Mouse (Mus musculus): ENCODE data around the gene Klhdc9.
A peak's percentile ranks its signal among the peaks of the same experiment; 100 is the strongest.
"Not testable (repeated sequence)": the region's sequence is repeated elsewhere in the genome, so short reads cannot be mapped to it uniquely, and the experiment has no call there.

The Klhdc9 gene

DNA sequence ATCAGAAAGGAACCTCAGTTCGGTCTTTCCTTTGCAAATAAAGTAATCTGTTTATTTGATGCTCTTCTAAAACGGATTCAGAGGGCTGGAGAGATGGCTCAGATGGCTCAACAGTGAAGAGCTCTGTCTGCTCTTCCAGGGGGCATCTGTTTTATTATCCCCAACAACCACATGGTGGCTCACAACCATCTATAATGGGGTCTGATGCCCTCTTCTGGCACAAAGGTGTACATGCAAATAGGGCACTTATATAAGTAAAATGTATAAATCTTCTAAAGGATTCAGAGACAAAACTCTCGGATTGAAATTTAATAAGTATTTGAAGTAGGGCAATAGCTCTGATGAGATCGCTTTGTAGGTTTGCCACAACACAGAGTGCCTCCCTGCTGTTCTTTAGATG is 2.2 kb downstream of the Klhdc9 start:
- DNase-seq (ENCODE audit: inconsistent age in 2 of 2, low spot score in 1 of 2) = peak in 1 of 2 experiments; percentile 67

DNA sequence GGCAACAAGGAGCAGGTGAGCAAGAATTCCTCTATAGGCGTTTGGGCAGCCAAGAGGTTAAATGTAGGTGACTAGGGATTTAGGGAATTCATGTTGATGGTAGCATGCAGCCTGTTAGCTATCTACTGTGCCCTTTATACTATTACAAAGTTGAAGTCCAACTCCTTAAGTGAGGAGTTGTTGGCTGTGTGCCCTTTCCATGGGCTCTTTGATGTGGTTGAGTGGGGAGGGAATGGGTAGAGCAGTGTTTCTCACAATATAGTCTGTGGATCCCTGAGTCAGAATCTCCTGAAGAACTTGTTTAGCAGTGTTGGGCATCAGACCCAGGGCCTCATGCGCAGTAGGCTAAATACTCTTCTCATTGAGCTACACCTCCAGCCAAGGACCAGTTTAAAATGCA is 3.8 kb downstream of the Klhdc9 start:
- peak; percentile 61 to 64 for DNase-seq (ENCODE audit: inconsistent age in 2 of 2, low spot score in 1 of 2)

- DNase-seq (ENCODE audit: inconsistent age in 2 of 2, low spot score in 1 of 2) = peak in 1 of 2 experiments; percentile 39
These were observed 4.7 kb downstream of the Klhdc9 start for GRCm38 (mm10) chr1:171355812-171356340.

DNA sequence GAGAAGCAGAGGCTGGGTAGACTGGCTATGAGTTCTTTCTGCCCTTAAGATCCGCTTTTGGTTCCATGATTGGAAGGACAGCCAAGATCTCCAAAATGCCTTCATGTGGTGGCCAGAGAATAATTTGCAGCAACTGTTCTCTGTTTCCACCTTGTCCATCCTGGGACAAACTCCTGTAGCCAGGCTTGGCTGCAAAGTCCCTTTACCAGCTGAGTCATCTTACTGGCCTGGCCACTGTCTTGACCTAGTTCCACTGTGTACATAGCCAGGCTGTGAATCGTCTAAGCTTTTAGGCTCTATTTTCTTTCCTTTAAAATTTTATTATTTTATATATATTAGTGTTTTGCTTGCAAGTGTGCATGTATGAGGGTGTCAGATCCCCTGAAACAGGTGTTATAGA is 11.4 kb downstream of the Klhdc9 start:
- DNase-seq (ENCODE audit: inconsistent age in 2 of 2, low spot score in 1 of 2) = peak; percentile 42 to 71

DNA sequence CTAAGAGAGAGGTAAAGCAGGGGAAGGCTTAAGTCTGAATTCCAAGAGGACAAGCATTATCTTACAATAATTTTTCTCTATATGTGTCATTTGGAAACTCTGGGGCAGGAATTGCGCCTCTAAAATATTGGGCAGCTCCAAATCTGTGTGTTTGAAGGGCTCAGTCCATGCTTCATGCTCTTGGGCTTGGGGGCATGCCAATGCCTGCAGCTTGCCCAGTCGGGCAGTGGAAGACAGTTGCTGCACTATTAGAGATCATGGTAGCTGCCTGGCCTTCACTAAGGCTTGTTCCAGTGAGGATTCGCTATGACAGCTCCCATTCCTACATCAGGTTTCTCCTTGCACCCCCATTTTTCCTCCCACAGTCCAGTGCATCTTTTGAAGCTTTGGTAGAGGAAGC is 11.9 kb downstream of the Klhdc9 start:
- DNase-seq (ENCODE audit: inconsistent age in 2 of 2, low spot score in 1 of 2) = peak in 1 of 2 experiments; percentile 46

- DNase-seq (ENCODE audit: inconsistent age in 2 of 2, low spot score in 1 of 2) = peak in 1 of 2 experiments; percentile 71
These were observed 14.5 kb downstream of the Klhdc9 start for GRCm38 (mm10) chr1:171346095-171346450.

- peak; percentile 93 to 97 for DNase-seq (ENCODE audit: inconsistent age in 2 of 2, low spot score in 1 of 2)
These were observed 15.1 kb downstream of the Klhdc9 start, which contains the start of the genes Nit1 and Pfdn2 for GRCm38 (mm10) chr1:171345225-171346094. Gene Nit1 (minus strand): TSS chr1:171345646. Gene Pfdn2 (plus strand): TSS chr1:171345670.

DNA sequence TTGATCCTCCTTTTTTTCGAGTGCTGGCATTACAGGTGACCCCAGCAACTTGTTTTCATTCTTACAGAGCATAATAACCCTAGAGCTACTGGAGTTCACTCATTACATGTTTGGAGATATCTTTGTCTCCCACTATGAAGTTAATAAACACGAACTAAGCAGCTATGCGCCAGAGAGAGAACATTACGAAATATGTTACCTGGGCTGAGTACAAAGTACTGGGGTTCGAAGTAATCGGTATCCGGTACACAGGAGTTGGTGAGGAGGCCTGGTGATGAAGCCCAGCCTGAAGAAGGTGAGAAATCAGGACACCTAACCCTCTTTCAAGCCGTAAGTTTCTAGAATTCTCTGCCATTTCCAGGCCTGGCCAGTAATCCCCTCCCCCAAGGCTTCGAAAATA is 15.9 kb downstream of the Klhdc9 start:
- no peak for DNase-seq (ENCODE audit: inconsistent age in 2 of 2, low spot score in 1 of 2)

DNA sequence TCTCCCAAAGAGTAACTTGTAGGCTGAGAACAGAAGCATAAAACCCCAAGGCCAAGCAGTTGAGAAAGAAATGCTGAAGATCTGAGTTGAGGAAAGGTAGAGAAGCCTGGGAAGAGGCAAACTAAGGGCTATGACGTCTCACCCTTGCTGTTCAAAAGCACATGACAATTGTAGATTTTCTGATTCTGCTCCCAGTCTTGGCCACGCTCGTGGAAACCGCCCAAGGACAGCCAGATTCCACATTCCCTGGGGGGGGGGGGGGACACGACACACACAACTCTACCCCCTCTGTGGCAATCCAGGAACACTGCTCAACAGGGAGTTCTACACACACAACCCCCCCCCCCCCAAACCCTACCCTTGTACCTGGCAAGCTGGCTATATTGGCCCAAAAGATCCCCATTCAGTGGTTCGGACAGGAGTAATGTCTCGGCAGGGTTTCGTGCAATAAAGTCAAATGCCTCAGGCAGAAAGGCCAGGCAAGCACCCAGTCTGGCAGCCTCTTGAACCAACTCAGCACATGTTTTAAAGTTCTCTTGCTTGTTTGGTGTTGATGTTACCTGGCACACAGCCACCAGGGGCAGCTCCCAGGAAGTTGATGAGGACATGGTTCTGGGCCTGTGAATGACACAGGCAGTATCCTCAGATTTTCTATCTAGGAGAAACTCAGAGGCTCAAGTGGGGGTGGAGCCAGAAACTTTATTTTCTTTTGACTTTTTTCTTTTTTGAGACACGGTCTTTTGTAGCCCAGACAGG is 16.5 kb downstream of the Klhdc9 start:
- DNase-seq (ENCODE audit: inconsistent age in 2 of 2, low spot score in 1 of 2) = peak; percentile 69 to 83

DNA sequence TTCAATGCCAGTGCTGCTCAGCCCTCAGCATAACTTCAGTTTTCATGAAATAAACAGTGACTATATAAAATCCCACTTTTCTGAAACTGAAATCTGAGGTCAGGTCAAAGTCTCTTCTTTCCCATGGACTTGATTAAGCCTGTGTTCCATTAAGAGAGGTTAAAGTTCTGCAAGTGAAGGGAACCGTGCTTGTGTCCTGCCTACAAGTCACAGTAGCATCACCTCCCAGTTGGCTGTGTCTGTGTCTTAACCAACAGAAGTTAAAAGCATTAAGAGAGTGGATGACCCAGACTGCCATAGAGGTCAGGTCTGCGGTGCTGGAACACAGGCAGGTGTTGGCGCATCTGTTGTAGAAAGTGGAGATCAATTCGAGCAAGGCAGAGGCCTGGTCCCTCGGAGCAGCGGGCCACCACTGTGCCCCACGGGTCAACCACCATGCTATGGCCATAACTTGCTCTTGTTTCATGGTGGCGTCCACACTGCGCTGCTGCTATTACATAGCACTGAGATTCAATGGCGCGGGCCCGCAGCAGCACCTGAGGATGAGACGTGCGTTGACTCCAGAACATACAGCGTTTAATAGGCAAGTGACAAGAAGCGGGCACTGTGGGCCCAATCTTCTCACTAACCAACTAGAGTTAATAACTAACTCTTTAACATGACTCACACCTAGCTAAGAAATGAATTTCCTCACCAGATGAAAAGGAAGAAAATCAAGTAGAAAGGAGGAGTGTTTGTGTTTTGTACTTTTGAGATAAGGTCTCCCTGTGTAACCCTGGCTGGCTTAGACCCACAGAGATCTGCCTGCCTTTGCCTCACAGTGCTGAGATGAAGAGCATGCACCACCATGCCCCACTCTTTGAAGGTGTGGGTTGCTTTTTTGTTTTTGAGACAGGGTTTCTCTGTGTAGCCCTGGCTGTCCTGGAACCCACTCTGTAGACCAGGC is 18.1 kb downstream of the Klhdc9 start:
- peak in 1 of 2 experiments; percentile 36 for DNase-seq (ENCODE audit: inconsistent age in 2 of 2, low spot score in 1 of 2)

GRCm38 (mm10) chr1:171330216-171330560 is 30.4 kb downstream of the Klhdc9 start:
- no peak for DNase-seq (ENCODE audit: inconsistent age in 2 of 2, low spot score in 1 of 2)

DNA sequence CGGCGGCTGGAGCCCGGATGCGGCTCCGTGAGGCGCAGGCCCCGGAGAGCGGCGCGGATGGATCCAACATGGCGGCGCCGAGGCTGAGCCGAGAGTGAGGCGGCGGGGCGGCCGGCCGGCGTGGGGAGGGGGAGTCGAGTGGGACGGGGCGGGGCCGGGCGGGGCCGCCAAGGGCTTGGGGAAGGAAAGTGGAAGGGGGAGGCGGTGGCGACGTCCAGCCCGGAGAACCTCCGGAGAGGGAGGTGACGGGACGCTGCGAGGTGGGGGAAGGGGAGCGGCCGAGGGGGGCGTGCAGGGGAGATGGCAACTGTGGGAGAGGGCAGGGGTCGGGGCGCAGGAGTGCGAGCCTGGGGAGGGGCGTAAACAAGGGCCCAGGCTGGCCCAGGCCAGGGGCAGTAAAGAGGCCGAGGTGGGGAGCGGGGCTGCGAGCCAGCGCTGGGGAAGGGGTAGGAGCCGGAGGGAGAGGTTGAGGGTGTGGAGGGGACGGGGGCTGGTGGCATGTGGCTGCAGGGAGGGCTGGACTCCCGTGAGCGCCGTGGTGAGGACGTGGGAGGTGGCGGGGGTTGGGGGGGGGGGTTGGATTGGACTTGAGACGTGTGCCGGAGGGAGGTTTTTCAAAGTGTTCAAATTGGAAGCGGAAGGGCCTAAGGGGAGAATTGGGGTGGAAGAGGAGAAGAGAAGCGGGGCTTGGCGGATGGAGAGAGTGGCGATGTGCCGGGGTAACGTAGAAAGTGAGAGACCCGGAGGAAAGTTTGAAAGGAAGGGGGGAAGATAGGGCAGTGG is 31.0 kb downstream of the Klhdc9 start:
- peak in 1 of 2 experiments; percentile 82 for DNase-seq (ENCODE audit: inconsistent age in 2 of 2, low spot score in 1 of 2)

DNA sequence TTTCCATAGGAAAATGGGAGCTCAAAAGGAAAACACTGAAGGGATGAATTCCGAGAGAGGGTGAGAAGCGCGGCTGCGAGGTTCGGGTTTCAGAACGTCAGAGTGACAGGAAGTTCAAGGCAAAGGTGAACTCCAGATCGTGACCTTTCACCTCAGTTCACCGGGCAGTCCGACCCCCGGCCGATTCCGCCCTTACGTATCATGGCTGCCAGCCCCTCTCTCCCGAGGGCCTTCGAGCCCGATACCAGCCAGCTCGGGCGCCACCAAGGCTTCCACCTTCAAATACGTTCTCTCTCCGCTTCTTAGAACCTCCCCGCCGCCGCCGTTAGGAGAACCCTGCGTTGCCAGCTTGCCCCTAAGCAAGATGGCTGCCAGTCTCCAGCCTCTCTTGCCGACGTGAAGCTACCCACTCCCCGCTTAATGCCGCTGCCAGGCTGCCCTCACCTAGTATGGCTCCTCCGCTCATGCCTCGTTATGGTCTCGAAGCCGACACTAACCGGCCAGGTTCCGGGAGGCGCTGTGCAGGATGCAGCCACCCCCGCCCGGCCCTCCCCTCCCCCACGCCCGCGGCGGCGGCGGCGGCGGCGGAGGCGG is 31.7 kb downstream of the Klhdc9 start, which contains the start of gene Dedd:
TSS of gene Dedd (plus strand) at position 307 of the 594 bp plus-strand sequence.
- peak; percentile 95 to 98 for DNase-seq (ENCODE audit: inconsistent age in 2 of 2, low spot score in 1 of 2)

DNA sequence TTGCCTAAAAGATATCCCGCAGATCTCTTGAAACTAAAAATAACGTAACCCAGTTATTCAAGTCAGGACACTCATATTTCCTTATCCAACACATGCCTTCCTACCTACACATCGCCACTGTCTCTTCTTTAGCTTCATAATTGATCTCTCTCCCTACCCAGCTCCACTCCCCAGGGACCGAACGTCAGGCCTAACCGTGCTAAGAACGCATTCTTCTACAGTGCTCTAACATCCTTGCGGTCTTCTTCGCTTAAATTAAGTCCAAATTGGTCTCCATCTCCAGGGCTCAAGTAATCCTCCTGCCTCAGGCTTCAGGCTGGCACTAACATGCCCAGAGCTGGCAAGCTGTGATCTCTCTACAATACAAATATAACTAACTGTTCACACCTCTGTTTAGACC is 32.4 kb downstream of the Klhdc9 start:
- no peak for DNase-seq (ENCODE audit: inconsistent age in 2 of 2, low spot score in 1 of 2)

DNA sequence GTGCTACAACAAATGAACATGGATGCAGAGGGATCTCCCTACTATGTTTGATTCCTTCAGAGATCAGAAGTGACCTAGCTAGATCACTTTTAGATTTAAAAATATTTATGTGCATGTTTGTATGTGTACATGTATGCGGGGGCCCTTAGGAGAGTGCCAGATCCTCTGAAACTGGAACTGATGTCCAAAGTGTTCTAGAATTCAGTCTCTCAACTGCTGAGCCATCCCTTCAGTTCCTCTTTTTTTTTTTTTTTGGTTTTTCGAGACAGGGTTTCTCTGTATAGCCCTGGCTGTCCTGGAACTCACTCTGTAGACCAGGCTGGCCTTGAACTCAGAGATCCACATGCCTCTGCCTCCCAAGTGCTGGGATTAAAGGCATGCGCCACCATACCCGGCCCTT is 34.0 kb downstream of the Klhdc9 start:
- DNase-seq (ENCODE audit: inconsistent age in 2 of 2, low spot score in 1 of 2) = not testable (repeated sequence)

DNA sequence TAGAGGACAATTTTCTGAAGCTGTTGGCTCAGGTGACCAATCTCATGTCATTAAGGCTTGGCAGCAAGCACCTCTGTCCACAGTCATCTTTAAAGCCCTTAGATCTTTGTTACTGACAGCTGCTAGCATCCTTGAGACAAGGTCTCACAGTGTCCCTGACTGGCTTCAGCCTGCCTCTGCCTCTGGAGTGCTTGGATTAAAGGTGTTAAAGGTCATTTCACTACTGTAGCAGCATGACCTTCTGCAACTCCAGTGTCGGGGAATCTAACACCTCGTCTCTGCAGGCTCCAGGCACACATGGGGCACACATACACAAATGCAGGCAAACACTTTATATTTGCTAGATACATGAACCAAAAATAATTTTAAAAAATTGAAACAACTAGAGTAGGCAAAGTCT is 35.0 kb downstream of the Klhdc9 start:
- DNase-seq (ENCODE audit: inconsistent age in 2 of 2, low spot score in 1 of 2) = peak in 1 of 2 experiments; percentile 69

DNA sequence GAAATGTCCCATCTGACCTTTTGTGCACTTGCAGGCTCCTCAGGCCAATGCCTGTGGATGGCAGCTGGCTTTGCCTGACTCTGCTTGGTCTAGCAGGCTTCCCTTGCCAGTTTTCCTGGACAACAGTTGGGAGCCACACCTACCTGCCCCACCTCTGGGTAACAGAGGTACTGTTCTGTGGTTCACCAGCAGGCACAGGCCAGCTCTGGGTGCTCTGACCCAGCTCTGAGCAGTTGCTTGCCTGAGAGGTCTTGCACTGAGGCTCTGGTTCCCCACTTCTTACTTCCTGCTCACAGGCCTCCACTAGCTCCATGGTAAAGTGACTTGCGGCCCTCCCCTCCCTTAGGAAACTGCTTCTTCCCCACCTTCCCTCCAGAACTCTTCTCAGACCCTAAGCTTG is 38.6 kb downstream of the Klhdc9 start:
- DNase-seq (ENCODE audit: inconsistent age in 2 of 2, low spot score in 1 of 2) = no peak

GRCm38 (mm10) chr1:171321415-171321814 is 39.2 kb downstream of the Klhdc9 start:
- DNase-seq (ENCODE audit: inconsistent age in 2 of 2, low spot score in 1 of 2) = peak in 1 of 2 experiments; percentile 66

DNA sequence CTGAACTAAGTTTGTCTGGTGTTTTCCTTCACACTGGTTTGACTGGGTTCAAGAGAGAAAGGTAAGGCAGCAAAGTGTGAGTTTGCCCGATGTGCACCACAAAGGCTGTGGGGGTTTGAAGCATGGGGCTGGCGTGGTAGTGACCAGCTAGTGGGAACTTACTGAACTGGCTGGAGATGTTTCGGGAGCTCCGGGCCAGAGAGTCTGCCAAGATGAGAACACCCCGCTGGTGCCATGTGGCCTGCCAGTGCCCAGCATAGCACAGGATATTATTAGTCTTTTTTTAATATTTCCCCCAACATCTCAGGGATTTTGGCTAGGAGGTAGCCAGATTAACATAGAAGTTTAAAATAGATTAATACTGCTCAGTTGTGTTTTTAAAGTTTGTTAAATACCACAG is 40.4 kb downstream of the Klhdc9 start:
- no peak for DNase-seq (ENCODE audit: inconsistent age in 2 of 2, low spot score in 1 of 2)
